Mouse (Mus musculus) embryonic fibroblast, embryonic 13.5 days (primary cell): ENCODE results near the gene Arvcf. TPM values are rescaled to one million over a fixed set of nuclear protein-coding genes. Genes with fewer than 3 reads are reported as not detected.

Experiments used
- H3K27ac ChIP-seq: 2 replicates; pipeline ENCODE4 v1.5.1; 2012; ENCODE audit warnings: low read length, control low read depth, inconsistent platforms; ENCODE audit not compliant: insufficient read depth
- H3K4me1 ChIP-seq: 2 replicates; pipeline ENCODE4 v1.6.1; 2011; ENCODE audit warnings: low read length; ENCODE audit not compliant: control insufficient read depth, insufficient read depth
- H3K4me3 ChIP-seq: 2 replicates; pipeline ENCODE4 v1.5.1; 2011; ENCODE audit warnings: mild to moderate bottlenecking, control low read depth, low read length; ENCODE audit not compliant: insufficient read depth
- CTCF ChIP-seq: IDR thresholded peaks from 2 replicates; pipeline ENCODE4 v1.5.1; 2011; ENCODE audit warnings: mild to moderate bottlenecking, control low read depth, low read length, moderate library complexity, borderline replicate concordance; ENCODE audit not compliant: insufficient read depth
- POLR2A ChIP-seq: IDR thresholded peaks from 2 replicates; pipeline ENCODE4 v1.6.1; 2011; ENCODE audit warnings: low read depth, mild to moderate bottlenecking, control low read depth, low read length, moderate library complexity
- polyA plus RNA-seq: library from polyadenylated mRNA; stranded (reverse); fragments of >200 nt; gene quantifications from 2 replicates; pipeline ENCODE4 v1.2.4, GENCODE M21; 2011; ENCODE audit warnings: low read depth; ENCODE audit not compliant: missing spikeins, insufficient read length

Arvcf gene
- polyA plus RNA-seq, 1 experiment, result 6.7 TPM

- H3K27ac ChIP-seq, result no peak overlapping the region
- H3K4me3 ChIP-seq, result no peak overlapping the region
- peaks cover 2% of the 10 kb centered on the region; the same call in 1 of the 2 replicates for H3K4me1 ChIP-seq
- TF ChIP-seq POLR2A (no peak), CTCF (no peak)
Measured at GRCm38 (mm10) chr16:18335981-18336380, 12.0 kb upstream of the Arvcf start.

- no peak overlapping the region for H3K27ac ChIP-seq
- H3K4me3 ChIP-seq, result no peak overlapping the region
- H3K4me1 ChIP-seq, result peaks cover 2% of the 10 kb centered on the region; the same call in 1 of the 2 replicates
- no peak for TF ChIP-seq CTCF
- TF ChIP-seq POLR2A, result no peak
Measured at GRCm38 (mm10) chr16:18337261-18337660, 10.7 kb upstream of the Arvcf start.

GRCm38 (mm10) chr16:18339866-18340265, 8.1 kb upstream of the Arvcf start:
- H3K4me3 ChIP-seq, result no peak overlapping the region
- no peak overlapping the region for H3K27ac ChIP-seq
- TF ChIP-seq POLR2A (no peak), CTCF (no peak)
- peaks cover 6% of the 10 kb centered on the region for H3K4me1 ChIP-seq

GRCm38 (mm10) chr16:18341605-18342004, 6.4 kb upstream of the Arvcf start:
- H3K4me1 ChIP-seq, result peaks cover 6% of the 10 kb centered on the region
- H3K27ac ChIP-seq, result no peak overlapping the region
- no peak overlapping the region for H3K4me3 ChIP-seq
- TF ChIP-seq CTCF (no peak), POLR2A (no peak)

- Histone ChIP-seq H3K27ac (no peak overlapping the region), H3K4me1 (peaks cover 6% of the 10 kb centered on the region), H3K4me3 (no peak overlapping the region)
- no peak for TF ChIP-seq POLR2A
Measured at GRCm38 (mm10) chr16:18342076-18342475, 5.9 kb upstream of the Arvcf start.

GRCm38 (mm10) chr16:18342650-18343570, 5.1 kb upstream of the Arvcf start:
- Histone ChIP-seq H3K4me1 (peaks cover 6% of the 10 kb centered on the region), H3K4me3 (peak overlapping the region; percentile 63), H3K27ac (no peak overlapping the region)
- TF ChIP-seq CTCF (no peak), POLR2A (no peak)

- TF ChIP-seq POLR2A (peak; percentile 86), CTCF (no peak)
- H3K4me3 ChIP-seq, result peak overlapping the region; percentile 63
- H3K4me1 ChIP-seq, result peaks cover 4% of the 10 kb centered on the region; the same call in 1 of the 2 replicates
- H3K27ac ChIP-seq, result no peak overlapping the region
Measured at GRCm38 (mm10) chr16:18343778-18344177, 4.2 kb upstream of the Arvcf start.

- TF ChIP-seq POLR2A (no peak), CTCF (peak; percentile 81; the same call in 1 of the 2 replicates)
- Histone ChIP-seq H3K4me3 (no peak overlapping the region), H3K27ac (no peak overlapping the region), H3K4me1 (peaks cover 4% of the 10 kb centered on the region; the same call in 1 of the 2 replicates)
Measured at GRCm38 (mm10) chr16:18345243-18345642, 2.7 kb upstream of the Arvcf start.

- peaks cover 4% of the 10 kb centered on the region; the same call in 1 of the 2 replicates for H3K4me1 ChIP-seq
- TF ChIP-seq POLR2A (no peak), CTCF (no peak)
- peak overlapping the region; percentile 66 for H3K4me3 ChIP-seq
- H3K27ac ChIP-seq, result no peak overlapping the region
Measured at GRCm38 (mm10) chr16:18348601-18349175, 706 bp downstream of the Arvcf start.

- Histone ChIP-seq H3K4me3 (no peak overlapping the region), H3K4me1 (no peaks in the 10 kb centered on the region), H3K27ac (no peak overlapping the region)
- TF ChIP-seq POLR2A, result no peak
- no peak for TF ChIP-seq CTCF
Measured at GRCm38 (mm10) chr16:18349761-18350325, 1.9 kb downstream of the Arvcf start.
